Mouse (Mus musculus) frontal cortex, postnatal 14 days (tissue): Measurements from ENCODE around the gene Ntf5.
"Not testable (repeated sequence)": the region's sequence is repeated elsewhere in the genome, so short reads cannot be mapped to it uniquely, and the experiment has no call there.

Source experiments
- DNase-seq, 2 experiments: peaks; one replicate each; pipeline ENCODE4 v3.0.0; 2022; ENCODE audit warnings: low spot score in 2 of 2

Gene Ntf5

DNA sequence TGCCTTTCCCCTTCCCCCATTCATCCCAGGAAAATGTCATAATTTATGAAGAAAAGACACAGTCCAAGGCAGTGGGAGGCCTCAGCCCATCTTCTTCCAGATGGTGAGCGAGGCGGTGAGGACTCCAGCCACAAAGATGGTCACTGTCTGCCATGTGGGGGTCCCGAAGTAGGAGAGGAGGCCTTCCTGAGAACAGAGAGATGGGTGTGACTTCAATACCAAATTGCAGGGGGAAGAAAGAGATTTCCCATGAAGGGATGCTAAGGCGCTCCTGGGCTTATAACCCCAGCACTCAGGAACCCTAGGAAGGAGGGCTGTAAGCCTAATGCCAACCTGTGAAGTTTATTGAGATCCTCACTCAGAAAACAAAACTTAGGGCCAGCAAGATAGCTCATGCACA lies 48.3 kb downstream of the Ntf5 start:
- no peak for DNase-seq

DNA sequence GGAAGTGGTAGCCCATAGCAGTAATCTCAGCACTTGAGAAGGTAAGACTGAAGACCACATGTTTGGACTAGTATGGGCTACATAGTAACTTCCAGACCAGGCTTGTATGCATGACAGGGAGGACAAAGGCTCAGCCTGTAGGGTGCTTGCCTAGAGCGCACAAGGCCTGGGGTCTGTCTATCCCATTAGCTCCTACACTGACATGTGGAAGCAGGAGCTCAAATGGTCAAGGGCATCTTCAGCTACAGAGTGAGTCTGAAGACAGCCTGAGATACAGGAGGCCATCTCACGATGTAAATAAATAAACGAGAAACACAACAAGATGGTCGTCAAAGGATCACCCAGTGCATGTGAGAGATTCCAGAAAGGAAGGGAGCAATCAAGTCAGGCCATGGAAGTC lies 48.8 kb downstream of the Ntf5 start:
- no peak for DNase-seq

DNA sequence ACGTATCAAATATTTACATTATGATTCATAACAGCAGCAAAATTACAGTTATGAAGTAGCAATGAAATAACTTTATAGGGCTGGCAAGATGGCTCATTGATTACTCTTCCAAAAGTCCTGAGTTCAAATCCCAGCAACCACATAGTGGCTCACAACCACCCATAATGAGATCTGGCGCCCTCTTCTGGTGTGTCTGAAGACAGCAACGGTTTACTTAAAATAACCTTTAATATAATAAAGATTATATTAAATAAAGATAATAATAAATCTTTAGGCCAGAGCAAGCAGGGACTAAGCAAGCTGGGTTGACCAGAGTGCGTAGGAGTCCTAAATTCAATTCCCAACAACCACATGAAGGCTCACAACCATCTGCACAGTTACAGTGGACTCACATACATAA lies 49.4 kb downstream of the Ntf5 start:
- not testable (repeated sequence) for DNase-seq

DNA sequence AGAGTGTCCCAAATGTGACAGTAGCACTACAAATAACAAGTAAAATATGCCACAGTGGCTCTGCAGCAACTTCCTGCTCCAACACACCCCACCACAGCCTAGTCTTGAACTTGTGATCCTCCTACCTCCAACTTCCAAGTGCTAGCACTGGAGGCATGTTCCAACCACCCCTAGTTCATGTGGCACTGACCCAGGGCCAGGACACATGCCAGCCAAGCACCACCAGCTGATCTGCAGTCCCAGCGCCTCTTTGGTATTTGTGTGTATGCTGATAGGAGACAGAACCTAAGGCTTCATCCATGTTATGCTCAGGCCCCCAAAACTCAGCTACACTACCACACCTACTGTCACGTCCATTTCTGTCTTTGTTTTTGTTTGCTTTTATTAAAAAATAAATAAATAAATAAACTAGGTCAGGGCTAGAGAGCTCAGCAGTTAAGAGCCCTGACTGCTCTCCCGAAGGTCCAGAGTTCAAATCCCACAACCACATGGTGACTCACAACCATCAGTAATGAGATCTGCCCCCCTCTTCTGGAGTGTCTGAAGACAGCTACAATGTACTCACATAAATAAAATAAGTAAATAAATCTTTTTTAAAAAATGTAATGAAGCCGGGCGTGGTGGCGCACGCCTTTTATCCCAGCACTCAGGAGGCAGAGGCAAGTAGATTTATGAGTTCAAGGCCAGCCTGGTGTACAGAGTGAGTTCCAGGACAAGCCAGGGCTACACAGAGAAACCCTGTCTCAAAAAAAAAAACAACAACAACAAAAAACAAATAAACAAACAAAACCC lies 50.7 kb downstream of the Ntf5 start:
- no peak for DNase-seq

DNA sequence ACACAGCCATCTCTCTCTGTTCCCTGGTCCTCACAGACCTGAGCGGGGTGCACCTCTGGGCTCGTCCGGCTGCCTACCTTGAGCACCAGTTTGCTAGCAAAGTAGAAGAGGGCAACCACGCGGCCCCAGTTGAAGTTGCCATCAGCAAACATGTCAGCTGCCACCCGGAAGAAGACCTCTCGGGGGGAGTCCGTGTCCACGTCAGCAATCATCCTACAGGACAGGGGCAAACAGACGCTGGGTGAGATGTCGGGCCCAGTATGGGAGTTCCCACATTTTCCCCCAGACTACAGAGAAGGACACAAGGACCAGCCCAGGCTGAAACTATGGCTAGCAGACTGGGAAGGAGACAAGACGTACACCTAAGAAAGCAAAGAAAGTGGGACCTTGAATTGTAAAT lies 51.6 kb downstream of the Ntf5 start:
- DNase-seq: no peak

DNA sequence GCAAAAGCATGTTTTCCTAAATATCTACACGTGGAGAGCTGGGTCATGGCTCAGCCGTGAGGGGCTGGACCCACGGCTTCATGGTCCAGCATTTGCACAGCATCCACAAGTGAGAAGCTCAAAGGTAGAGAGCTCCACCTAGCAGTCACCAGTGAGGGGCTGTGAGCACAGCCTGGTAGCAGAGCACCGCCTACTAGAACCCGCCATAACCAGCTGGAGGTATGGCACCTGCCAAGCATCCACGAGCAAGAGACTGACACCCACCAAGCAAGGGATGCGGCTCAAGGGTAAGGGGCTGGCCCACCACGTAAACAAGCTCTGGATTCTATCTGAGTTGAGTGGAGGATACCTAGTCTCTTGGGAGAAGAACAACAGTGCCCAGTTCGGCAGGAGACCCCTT lies 52.1 kb downstream of the Ntf5 start:
- DNase-seq: no peak

DNA sequence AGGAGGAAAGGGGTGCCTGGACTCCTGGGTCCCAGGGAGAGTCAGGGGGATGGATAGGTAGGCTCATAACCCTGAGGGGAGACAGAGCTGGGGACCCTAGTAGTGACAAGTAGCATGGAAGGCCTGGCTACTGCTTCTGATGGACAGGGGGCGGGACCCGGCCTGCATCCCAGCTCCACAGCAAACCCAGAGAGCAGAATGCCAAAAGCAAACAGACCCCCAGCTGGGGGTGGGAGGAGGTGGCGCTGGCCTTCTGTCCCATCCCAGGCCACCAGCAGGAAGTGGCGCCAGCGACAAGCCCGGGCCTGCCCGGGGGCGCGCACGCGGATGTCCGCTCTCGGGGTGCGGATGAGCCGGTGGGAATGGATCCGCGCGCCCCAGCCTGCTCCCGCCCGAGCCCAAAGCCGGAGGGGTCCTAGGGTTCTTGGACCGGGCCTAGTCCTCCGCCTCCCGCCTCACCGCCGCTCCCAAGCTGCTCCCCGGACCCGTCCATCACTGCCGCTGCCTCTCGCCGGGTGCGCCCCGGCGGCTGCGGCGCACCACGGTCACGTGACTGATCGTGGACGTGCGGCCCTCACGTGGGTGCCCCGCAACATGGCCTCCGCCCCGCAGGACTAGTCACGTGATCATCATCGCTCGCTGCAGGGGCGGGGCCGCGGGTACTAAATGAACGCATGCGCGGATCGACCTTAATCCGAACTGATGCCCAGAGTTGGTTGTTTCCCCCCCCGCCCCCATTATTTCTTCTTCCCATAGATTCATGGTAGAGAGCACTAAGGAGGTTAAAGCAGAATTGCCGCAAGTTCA lies 53.0 kb downstream of the Ntf5 start, which contains the start of gene Bax:
Gene Bax, minus strand, starts transcription at position 616 of the 807 bp plus-strand sequence.
- DNase-seq: peak; percentile 92 to 95
